Mouse (Mus musculus): ENCODE measurements around the gene Atpaf1. TPM values are rescaled to one million over a fixed set of nuclear protein-coding genes. Genes with fewer than 3 reads are reported as not detected.

Gene Atpaf1
- total RNA-seq, 2 experiments from 2014 or later, result 45.7 to 51.8 TPM

DNA sequence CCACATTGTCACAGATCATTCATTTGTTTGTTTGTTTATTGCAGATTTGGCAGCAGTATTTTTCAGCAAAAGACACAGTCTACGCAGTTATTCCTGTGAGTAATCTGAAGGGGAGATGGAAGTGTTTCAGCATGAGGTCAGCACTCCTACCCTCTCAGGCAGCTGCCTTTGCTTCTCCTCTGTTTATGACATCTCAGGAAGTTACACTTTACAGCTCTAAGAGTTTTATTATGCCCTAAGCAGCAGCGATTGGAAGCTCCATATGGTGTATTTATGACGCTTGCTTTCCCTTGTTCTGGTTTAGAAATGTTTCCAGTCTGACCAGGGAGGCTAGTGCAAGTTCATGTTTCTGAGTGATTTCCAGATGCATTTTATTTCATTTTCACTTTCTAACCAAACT lies 10.7 kb downstream of the Atpaf1 start:
- no peak for DNase-seq (ENCODE audit: extremely low spot score in 1 of 2, low spot score in 1 of 2)

GRCm38 (mm10) chr4:115799981-115800380 lies 15.4 kb downstream of the Atpaf1 start:
- DNase-seq (ENCODE audit: extremely low spot score in 1 of 2, low spot score in 1 of 2), result no peak

GRCm38 (mm10) chr4:115812326-115812725 lies 27.7 kb downstream of the Atpaf1 start:
- DNase-seq (ENCODE audit: extremely low spot score in 1 of 2, low spot score in 1 of 2), result no peak

DNA sequence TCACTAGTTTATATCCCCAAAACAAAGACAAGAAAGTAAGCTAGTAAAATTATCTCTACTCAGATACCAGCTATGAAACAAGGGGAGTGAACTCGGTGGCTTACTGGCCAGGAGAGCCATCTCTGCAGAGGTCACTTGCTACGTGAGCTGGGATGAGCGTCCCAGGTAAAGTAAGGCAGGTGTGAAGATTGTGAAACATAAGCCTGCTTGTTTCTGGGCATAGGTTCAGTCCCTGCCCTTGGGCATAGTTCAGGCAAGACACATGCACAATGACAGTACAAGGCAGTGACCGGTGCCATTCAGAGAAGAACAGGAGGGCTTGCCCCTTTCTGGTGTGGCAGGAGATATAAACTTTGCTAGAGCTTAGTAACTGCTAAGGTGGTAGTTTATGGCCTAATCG lies 31.0 kb downstream of the Atpaf1 start:
- no peak for DNase-seq (ENCODE audit: extremely low spot score in 1 of 2, low spot score in 1 of 2)

- DNase-seq (ENCODE audit: extremely low spot score in 1 of 2, low spot score in 1 of 2), result no peak
Measured at GRCm38 (mm10) chr4:115820199-115820598, 35.6 kb downstream of the Atpaf1 start.

DNA sequence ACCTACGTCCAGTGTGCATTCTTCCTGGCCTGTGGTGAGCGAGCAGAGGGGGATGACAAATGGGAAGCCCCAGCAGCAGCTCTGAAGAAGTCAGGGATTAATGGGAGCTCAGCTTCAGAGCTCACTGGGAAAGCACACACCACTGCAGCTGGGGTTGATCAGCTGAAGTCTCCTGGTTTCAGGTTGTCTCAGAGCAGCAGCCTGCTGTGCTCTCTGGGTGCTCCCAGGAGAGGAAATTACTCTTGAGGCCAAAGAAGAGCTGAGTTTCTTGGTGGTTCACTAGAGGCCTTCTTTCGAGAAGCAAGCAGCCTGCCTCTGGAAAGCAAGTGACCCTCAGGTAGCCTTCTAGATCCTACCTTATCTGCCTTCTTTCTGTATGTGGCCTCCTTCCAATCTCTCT lies 36.3 kb downstream of the Atpaf1 start:
- no peak for DNase-seq (ENCODE audit: extremely low spot score in 1 of 2, low spot score in 1 of 2)

DNA sequence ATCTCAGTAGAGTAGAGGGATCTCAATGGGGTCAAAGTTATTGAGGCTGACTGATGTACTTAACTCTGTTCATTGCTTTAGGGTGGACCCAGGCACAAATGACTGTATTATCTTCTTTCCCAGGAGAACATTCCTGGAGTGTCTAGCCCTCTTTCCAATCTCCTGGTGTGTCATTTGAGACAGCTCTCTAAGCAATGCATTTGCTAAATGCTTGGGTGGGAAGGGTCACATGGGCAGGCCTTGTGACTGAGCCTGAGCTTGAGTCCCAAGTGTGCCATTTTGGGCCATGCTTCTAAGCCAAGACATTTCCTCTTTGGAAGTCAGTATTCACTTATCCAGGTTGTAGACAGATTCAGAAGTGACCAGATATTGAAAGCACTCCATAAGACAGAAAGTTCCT lies 36.8 kb downstream of the Atpaf1 start:
- no peak for DNase-seq (ENCODE audit: extremely low spot score in 1 of 2, low spot score in 1 of 2)

- DNase-seq (ENCODE audit: extremely low spot score in 1 of 2, low spot score in 1 of 2), result no peak
Measured at GRCm38 (mm10) chr4:115821928-115822327, 37.3 kb downstream of the Atpaf1 start.

DNA sequence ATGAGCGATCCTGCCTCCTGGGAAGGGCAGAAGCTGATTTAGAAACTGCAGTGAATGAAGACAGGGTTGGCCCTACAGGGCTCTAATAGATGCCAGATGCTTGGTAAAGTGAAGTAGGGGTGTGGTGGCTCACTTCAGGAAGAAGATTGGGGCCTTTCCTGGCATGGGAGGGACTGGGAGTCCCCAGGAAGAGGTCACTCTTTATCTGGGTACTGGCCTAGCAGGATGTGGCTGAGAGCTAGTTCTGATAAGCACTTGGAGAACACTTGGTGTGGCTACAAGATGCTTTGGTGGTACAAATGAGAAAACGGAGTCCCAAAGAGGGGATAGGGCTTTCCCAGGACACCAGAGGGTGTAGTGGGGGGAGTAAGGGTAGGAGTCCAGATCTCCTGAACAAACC lies 39.6 kb downstream of the Atpaf1 start:
- DNase-seq (ENCODE audit: extremely low spot score in 1 of 2, low spot score in 1 of 2), result no peak

- no peak for DNase-seq (ENCODE audit: extremely low spot score in 1 of 2, low spot score in 1 of 2)
Measured at GRCm38 (mm10) chr4:115825271-115825670, 40.7 kb downstream of the Atpaf1 start.

DNA sequence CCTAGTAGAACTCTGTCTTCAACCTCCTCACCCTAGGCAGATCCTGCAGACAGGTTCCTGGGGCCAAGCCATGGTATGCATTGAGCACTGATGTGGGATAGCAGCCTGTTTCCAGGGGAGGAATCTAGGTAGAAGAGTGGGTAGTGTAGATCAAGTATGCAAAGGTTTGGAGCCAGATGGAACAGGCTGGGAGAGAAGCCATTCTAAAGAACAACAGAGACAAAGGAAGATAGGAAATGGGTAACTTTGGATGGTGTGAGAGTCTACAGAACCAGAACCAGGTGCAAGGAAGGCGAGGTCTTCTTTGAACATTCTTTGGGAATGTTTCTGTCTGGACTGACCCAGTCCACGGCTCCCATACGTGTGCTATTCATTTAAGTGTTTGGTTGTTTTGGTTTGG lies 42.5 kb downstream of the Atpaf1 start:
- no peak for DNase-seq (ENCODE audit: extremely low spot score in 1 of 2, low spot score in 1 of 2)

GRCm38 (mm10) chr4:115827535-115827887 lies 42.9 kb downstream of the Atpaf1 start:
- DNase-seq (ENCODE audit: extremely low spot score in 1 of 2, low spot score in 1 of 2), result no peak

DNA sequence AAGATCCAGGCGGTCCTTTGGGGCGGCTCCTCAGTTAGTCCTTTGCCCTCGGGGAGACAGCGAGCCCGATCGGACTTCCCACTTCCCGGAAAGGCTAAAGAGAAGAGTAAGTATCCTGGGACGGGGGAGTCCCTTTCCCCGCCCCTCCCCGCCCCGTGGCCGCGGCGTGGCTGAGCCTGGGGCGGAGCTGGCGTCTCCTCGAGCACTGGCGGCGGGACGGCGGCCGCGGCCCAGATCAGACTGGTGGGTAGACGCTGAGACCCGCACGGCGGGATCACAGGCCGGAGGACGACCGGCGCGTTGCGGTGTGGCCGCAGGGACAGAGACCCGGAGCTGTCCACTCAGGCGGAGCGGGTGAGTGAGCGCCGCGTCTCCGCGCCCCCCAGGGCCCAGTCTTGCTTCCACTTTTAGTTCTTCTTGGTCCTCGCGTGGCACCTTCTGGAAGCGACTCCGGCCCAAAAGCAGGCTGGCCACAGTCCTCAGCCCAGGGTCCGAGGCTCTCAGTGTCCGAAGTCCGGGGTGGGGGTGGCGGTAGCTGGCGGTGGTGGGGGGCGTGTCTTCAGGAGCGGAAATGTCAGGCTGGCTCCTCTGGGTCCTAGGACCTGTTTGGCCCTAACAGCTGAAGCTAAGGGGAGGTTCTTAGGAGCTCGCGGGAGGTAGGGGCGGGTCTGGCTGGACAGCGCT lies 43.4 kb downstream of the Atpaf1 start, which contains the start of gene Mob3c:
TSS of gene Mob3c (plus strand) at position 205 of the 684 bp plus-strand sequence.
- DNase-seq (ENCODE audit: extremely low spot score in 1 of 2, low spot score in 1 of 2), result peak; percentile 43 to 44

DNA sequence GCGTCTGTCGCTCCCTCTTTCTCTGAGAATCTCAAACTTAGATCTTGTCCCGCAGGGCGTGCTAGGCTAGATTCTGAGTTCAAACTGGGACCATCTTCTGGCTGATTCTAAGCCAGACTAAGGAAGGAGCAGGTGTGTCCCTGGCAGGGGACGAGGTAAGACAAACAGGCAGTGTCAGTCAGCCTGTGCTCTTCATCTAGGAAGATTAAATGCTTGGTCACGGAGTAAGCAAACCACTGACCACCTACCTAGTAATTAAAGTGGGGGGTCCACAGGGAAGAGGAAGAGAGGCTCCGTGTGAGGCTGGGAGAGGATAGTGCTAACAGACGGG lies 43.9 kb downstream of the Atpaf1 start:
- no peak for DNase-seq (ENCODE audit: extremely low spot score in 1 of 2, low spot score in 1 of 2)

- no peak for DNase-seq (ENCODE audit: extremely low spot score in 1 of 2, low spot score in 1 of 2)
Measured at GRCm38 (mm10) chr4:115830491-115830890, 45.9 kb downstream of the Atpaf1 start.

DNA sequence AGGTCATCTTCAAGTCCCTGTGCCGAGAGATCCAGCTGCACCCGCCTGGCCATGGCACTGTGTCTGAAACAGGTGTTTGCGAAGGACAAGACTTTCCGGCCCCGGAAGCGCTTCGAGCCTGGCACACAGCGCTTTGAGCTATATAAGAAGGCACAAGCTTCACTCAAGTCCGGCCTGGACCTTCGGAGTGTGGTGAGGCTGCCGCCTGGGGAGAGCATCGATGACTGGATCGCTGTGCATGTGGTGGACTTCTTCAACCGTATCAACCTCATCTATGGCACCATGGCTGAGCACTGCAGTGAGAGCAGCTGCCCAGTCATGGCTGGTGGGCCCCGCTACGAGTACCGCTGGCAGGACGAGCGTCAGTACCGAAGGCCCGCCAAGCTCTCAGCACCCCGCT lies 46.6 kb downstream of the Atpaf1 start:
- no peak for DNase-seq (ENCODE audit: extremely low spot score in 1 of 2, low spot score in 1 of 2)

DNA sequence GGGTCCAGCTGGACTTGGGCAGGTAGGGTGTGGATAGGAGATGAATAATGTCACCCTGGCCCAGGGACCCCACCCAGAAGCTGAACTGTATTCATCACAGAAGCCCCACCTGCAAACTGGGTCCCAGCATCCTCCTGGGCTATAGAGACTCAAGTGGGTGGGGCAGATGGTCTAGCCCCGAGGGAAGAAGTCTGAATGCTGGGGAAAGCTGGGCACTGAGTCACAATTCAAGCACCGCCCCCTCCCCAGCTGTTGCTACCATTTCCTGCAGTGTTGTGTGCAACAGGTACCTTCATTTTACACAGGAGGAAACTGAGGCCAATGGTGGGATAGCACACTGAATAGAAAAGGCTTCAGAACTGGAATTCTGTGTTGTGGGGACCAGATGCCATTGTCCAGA lies 47.4 kb downstream of the Atpaf1 start:
- DNase-seq (ENCODE audit: extremely low spot score in 1 of 2, low spot score in 1 of 2), result no peak

GRCm38 (mm10) chr4:115835576-115835975 lies 51.0 kb downstream of the Atpaf1 start:
- no peak for DNase-seq (ENCODE audit: extremely low spot score in 1 of 2, low spot score in 1 of 2)

DNA sequence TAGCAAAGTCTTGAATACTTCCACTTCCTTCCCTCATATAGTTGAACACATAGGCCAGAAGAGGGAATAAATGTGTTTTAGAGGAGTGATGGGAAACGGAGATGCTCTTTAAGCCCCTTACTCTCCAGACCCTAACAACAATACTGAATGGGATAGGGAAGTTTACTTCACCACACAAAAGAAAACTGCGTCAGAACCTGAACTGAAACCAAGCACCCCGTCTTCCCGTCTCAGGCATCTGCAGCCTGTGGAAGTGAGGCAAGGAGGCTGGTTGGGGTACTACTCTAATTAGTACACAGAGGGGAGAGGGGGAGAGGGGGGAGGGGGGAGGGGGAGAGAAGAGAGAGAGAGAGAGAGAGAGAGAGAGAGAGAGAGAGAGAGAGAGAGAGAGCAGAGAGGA lies 53.6 kb downstream of the Atpaf1 start:
- DNase-seq (ENCODE audit: extremely low spot score in 1 of 2, low spot score in 1 of 2), result no peak

DNA sequence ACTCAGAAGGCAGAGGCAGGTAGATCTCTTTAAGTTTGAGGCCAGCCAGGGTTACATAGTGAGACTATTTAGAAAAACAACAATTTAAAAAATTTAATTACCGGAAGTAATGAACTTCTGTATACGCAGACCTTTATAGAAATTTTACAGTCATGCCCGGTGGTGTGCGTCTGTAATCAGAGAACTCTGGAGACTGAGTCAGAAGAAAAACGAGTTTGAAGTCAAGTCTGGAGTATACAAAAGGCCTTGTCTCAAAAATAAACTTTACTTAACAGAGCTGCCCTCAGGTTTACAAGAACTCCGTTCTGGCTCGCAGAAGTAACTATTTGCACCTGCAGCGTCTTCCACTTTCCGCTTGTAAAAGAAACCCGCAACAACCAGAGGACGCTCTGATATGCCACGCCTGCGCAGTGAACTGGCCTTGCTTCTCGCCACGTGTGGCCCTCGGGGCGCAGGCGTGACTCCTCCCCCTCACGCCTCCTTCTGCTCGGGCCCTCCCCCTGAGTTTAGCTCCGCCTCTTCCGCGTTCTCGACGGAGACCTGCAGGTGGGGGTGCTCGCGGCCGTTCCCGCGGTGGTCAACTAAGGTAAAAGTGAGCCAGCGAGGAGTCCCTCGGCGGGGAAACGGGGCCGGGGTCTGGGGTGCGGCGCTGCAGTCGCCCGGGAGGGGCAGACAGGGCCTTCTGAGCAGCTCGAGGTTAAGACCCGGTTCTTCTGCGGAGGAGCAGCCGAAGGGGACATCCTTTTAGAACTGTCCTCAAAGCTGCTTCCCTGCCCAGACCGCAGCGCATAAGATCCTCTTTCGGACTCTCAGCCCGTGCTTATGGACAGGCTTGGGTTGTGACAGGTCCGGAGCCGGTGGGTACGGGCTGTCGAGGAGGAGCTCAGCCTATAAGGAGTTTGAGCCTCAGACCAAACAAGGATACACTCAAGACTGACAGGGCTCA lies 54.4 kb downstream of the Atpaf1 start, which contains the start of gene Mknk1:
TSS of gene Mknk1 (plus strand) at position 503 of the 946 bp plus-strand sequence.
- DNase-seq (ENCODE audit: extremely low spot score in 1 of 2, low spot score in 1 of 2), result peak; percentile 79 to 85

GRCm38 (mm10) chr4:115839956-115840355 lies 55.3 kb downstream of the Atpaf1 start:
- DNase-seq (ENCODE audit: extremely low spot score in 1 of 2, low spot score in 1 of 2), result no peak

GRCm38 (mm10) chr4:115840842-115841241 lies 56.2 kb downstream of the Atpaf1 start:
- DNase-seq (ENCODE audit: extremely low spot score in 1 of 2, low spot score in 1 of 2), result no peak

All from layer of hippocampus, postnatal 25 days (tissue).